16 mouse cellular contexts compared by ENCODE assay signal in genomic region chr3:91522581-91522980, GRCm38 (mm10).
"Had no signal": no experiment of that assay in that cellular context is flagged by ENCODE, and none has a peak within 500 bp of the region (broad histone marks: within the 10 kb centered on the region; RNA-seq: fewer than 3 reads in every experiment).

No protein-coding gene starts in this region.

- H3K27me3 ChIP-seq: neural tube, embryonic 13.5 days; neural tube, embryonic 15.5 days; stomach, embryonic 15.5 days had no signal

- H3K9ac ChIP-seq: neural tube, embryonic 13.5 days; neural tube, embryonic 15.5 days; stomach, embryonic 15.5 days had no signal

- H3K4me1 ChIP-seq: neural tube, embryonic 13.5 days; neural tube, embryonic 15.5 days; stomach, embryonic 15.5 days had no signal

- H3K36me3 ChIP-seq: neural tube, embryonic 13.5 days; neural tube, embryonic 15.5 days; stomach, embryonic 15.5 days had no signal

- H3K27ac ChIP-seq: neural tube, embryonic 13.5 days; neural tube, embryonic 15.5 days; stomach, embryonic 15.5 days; stomach, postnatal 0 days had no signal

- DNase-seq: retina, postnatal 1 day; right cerebral cortex, adult 18-20 months; right cerebral cortex, postnatal 14 days; right cerebral cortex, postnatal 25 days; right cerebral cortex, postnatal 4 days; spleen, adult 18-20 months; thymus, adult 18-20 months; thymus, adult 2 months; thymus, postnatal 14 days; thymus, postnatal 25 days; thymus, postnatal 36 days; thymus, postnatal 4 days had no signal

- H3K4me3 ChIP-seq: neural tube, embryonic 13.5 days; neural tube, embryonic 15.5 days; stomach, embryonic 15.5 days had no signal
